Mouse (Mus musculus) adrenal gland, adult 2 months (tissue): ENCODE results near the gene Emp2. TPM values are rescaled to one million over a fixed set of nuclear protein-coding genes. Genes with fewer than 3 reads are reported as not detected.

Source experiments
- microRNA-seq, 2 experiments: library from miRNA; unstranded; fragments of <30 nt; microRNA quantifications; one replicate each; pipeline ENCODE4 v1.2.0; 2021
- polyA plus RNA-seq: library from polyadenylated mRNA; depleted of rRNA; stranded (reverse); fragments of >200 nt; gene quantifications from 2 replicates; pipeline ENCODE4 v1.2.3, GENCODE M21; 2012; rRNA removed
- total RNA-seq, 2 experiments: library from RNA; stranded (reverse); gene quantifications; 2 replicates each; pipeline ENCODE4 v1.2.3; 2021

Gene Emp2
- total and polyA plus RNA-seq, 3 experiments = 6.0 to 8.5 (median 7.5) TPM

Small RNA genes within 50 kb of the gene (microRNA-seq; reads per million reads assigned to microRNA genes)
- gene Gm22932 = 0 reads per million in 2 experiments

Other genes with a start within 250 kb of the Emp2 start
- not detected for gene Rpl39l, start 143.7 kb downstream of the Emp2 start, total RNA-seq
- not detected in 2 replicates for gene Rpl39l, start 143.7 kb downstream of the Emp2 start, polyA plus RNA-seq
- under 1 TPM; 0.66 to 0.95 TPM for gene Atf7ip2, start 121.3 kb downstream of the Emp2 start, total RNA-seq
- 0.03 TPM in 1 of 2 replicates, not detected in the other for gene Atf7ip2, start 121.3 kb downstream of the Emp2 start, polyA plus RNA-seq
- gene Tekt5, start 81.5 kb upstream of the Emp2 start, total RNA-seq = not detected
- gene Tekt5, start 81.5 kb upstream of the Emp2 start, polyA plus RNA-seq = 0.09 TPM in 1 of 2 replicates, not detected in the other
- gene Nubp1, start 98.0 kb upstream of the Emp2 start, total RNA-seq = 10 to 100 TPM; 25.8 to 27.9 TPM
- 17.2 and 19.7 TPM in 2 replicates for gene Nubp1, start 98.0 kb upstream of the Emp2 start, polyA plus RNA-seq
- gene Tvp23a, start 133.4 kb upstream of the Emp2 start, total RNA-seq = 1 to 10 TPM; 1.3 to 2.0 TPM
- gene Tvp23a, start 133.4 kb upstream of the Emp2 start, polyA plus RNA-seq = 1.2 and 1.5 TPM in 2 replicates
- 1 to 10 TPM; 1.4 to 2.0 TPM for gene Ciita, start 166.1 kb upstream of the Emp2 start, total RNA-seq
- gene Ciita, start 166.1 kb upstream of the Emp2 start, polyA plus RNA-seq = 2.3 and 2.9 TPM in 2 replicates
- 10 to 100 TPM; 17.1 to 24.2 TPM for gene Dexi, start 229.1 kb upstream of the Emp2 start, total RNA-seq
- gene Dexi, start 229.1 kb upstream of the Emp2 start, polyA plus RNA-seq = 89.2 and 99.6 TPM in 2 replicates
- gene Clec16a, start 231.4 kb upstream of the Emp2 start, total RNA-seq = 10 to 100 TPM; 44.0 to 44.4 TPM
- gene Clec16a, start 231.4 kb upstream of the Emp2 start, polyA plus RNA-seq = 15.9 and 22.6 TPM in 2 replicates